Mouse (Mus musculus) heart, postnatal 25 days (tissue): ENCODE data around the gene Ovca2. TPM values are rescaled to one million over a fixed set of nuclear protein-coding genes. Genes with fewer than 3 reads are reported as not detected.

Source experiments
- DNase-seq: peaks from one replicate; pipeline ENCODE4 v3.0.0; 2022; ENCODE audit warnings: low spot score
- intact Hi-C: fragments of 180-260 bp; cut with DNase I; formaldehyde crosslinking; loops from one replicate; pipeline ENCODE4 v1.15.1; 2025
- total RNA-seq, 2 experiments: library from RNA; stranded (reverse); gene quantifications; 2 replicates each; pipeline ENCODE4 v1.2.3; 2021

Gene Ovca2
- total RNA-seq, 2 experiments from 2014 or later: 6.0 to 6.1 TPM

DNA sequence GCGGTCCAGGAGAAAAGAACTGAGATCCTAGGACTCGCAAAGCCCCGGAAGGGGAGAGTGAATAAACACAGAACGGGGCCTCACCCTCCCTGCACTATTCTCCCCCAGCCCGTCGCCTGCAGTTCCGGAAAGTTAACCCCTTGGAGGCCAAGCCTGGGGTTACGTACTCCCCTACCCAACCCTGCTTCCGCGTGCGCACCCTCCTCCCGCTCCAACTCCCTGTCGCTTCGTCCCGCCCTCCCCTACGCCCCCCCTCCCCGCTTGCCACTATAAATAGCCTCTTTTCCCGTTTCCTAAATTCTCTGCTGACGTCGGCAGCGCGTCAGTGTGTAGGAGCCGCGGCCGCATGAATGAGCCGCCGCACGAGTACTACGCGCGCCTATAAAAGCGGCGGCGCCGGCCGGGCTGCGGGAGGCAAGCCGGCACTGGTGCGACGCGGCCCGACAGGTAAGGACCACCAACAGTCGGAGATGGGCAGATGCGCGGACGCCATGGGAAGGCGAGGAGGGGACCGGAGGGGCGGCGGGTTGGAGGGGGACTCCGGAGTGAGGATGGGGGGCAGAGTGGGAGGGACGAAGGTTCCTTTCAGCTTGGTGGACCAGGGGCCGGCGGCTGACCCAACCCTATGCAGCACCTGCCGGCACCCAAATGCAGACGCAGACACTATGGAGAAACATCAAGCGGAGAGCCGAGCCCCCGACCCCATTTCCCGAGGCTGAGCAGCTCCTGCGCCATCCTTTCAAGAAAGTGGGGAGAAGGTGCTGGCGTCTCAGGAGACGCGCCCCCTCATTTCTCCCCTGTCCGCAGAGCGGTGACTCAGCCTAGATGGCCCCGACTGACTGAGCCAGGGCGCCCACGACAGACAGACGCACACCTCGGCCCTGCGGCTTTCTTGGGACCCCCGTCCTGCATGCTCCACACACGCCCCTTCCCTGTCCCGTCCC is 6.2 kb downstream of the Ovca2 start:
- no peak for DNase-seq
- intact Hi-C loops: loop anchor here (10.0 kb wide), 2 partner anchors 312 to 348 kb away; partner anchors contain the start of gene Prpf8

GRCm38 (mm10) chr11:75171186-75171865 is 7.3 kb downstream of the Ovca2 start:
- no peak for DNase-seq

GRCm38 (mm10) chr11:75170136-75170751 is 8.4 kb downstream of the Ovca2 start:
- DNase-seq: peak; percentile 86
- intact Hi-C loops: loop anchor here (1.0 to 10.0 kb wide), 4 partner anchors 189 to 345 kb away; partner anchors contain the start of gene Prpf8

More at GRCm38 (mm10) chr11:75171186-75171865, 7.3 kb downstream of the Ovca2 start:
- intact Hi-C loops: loop anchor here (10.0 kb wide), 2 partner anchors 313 to 347 kb away; partner anchors contain the start of gene Prpf8

DNA sequence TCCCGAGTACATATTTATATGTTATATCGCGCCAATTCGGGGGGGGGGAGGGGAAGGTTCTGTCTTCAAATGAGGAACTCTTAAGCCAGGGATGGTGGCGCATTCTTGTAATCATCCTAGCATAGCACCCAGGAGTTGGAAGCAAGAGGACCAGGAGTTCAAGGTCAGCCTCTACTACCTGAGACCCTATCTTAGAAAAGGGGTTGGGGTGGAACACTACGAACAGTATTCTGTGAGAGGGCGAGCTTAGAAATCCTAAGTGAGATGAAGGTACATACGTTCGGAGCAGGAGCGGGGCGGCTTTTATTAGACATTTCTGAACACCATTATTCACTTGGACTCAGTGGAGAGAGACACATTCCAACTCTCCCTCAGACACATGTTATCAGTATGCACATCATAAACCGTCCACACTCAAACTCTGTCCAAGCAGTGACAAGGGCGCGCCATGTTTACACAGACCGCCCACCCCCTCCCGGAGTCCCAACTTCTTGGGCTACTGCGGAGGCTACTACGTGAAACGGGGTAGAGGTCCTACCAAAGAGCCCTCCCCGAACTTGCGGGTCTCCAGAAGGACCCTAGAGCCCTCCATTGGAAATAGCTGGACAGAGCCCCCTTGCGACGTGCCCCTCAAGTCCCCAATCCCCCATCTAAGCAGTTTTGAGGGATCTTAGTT is 9.1 kb downstream of the Ovca2 start, which contains the start of gene Hic1:
Gene Hic1, minus strand, starts transcription at position 115 of the 676 bp plus-strand sequence.
- intact Hi-C loops: loop anchor here (1.0 to 10.0 kb wide), 5 partner anchors 188 to 345 kb away; partner anchors contain the start of genes Prpf8, Smg6 and Srr
- no peak for DNase-seq

DNA sequence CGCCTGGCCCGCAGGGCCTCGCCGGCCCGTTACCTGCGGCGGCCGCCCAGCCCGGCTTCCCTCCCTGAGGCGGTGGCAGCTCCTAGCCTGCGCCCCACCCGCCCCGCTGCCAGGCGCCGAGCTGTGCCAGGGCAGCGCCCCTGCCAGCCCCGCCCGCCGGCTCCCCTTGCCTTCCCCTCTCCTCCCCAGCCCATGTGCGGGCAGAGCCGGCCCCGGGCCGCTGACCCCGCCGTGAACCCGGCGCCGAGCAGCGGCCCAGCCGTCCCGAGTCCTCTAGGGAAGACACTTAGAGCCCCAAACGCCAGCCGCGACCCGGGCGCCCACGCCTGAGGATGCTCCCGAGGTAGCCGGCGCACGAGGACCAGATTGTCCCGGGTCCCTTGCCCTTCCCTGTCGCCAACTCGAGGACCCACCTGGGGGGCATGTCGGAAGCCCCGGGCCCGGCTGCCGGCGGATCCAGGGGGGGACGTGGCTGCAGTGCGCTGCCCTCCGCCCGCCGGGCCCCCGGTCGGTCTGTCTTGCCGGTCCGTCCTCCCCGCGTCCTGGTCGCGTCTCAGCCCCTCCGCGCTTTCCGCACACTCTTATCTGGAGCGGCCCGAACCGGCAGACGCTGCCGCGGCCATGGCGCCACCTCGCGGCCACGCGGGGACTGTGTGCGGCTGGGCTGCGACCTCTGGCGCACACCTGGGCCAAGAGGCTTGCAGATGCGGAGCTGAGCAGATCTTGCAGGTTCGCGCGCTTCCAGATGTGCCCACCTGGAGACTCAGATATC is 9.9 kb downstream of the Ovca2 start:
- intact Hi-C loops: loop anchor here (5.0 kb wide), 1 partner anchor 241 kb away; the partner anchor contains the start of genes Smg6 and Srr
- DNase-seq: peak; percentile 82

DNA sequence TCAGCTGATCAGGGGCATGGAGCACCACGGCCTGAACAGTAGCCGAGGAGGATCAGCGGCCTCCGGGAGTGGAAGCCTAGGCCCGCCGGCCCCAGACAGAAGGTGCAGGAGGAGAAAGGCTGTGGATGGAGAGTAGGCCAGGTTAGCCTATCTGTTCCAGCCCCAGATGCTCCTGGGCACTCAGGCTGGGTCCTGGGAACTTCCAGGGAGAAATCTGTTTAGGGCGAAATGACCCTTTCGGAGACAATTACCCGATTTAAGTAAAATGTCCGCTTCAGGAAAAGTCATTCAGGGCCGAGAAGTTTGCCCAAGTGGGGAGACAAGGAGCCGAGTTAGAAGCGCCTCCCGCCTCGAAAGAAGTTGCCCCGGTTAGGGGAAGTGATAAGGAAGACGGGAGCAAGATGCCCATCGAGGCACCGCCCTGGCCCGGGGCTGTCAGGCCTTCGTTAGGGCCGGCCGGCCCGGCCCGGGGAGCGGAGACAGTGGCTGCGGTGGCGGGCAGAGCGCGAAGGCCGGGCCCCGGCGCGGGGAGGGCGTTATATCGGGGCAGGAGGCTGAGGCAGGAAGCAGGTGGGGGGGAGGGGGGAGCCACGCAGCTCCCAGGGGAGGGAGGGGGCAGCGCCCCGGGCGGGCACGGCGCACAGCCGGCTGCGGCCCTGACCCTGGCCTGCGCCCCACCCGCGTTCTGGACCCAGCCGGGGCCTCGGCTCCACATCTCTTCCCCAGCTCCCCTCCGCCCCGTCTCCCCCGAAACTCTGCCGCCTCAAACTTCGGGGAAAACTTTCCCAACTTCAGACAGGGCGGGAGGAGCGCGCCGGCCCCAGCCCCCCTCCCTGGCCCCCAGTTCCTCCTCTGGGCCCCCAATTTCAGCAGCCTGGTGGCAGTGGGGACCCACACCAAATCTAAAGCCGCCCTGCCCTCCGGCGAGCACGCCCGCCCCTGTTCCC is 10.7 kb downstream of the Ovca2 start:
- intact Hi-C loops: loop anchor here (5.0 kb wide), 1 partner anchor 241 kb away; the partner anchor contains the start of genes Smg6 and Srr
- DNase-seq: no peak

DNA sequence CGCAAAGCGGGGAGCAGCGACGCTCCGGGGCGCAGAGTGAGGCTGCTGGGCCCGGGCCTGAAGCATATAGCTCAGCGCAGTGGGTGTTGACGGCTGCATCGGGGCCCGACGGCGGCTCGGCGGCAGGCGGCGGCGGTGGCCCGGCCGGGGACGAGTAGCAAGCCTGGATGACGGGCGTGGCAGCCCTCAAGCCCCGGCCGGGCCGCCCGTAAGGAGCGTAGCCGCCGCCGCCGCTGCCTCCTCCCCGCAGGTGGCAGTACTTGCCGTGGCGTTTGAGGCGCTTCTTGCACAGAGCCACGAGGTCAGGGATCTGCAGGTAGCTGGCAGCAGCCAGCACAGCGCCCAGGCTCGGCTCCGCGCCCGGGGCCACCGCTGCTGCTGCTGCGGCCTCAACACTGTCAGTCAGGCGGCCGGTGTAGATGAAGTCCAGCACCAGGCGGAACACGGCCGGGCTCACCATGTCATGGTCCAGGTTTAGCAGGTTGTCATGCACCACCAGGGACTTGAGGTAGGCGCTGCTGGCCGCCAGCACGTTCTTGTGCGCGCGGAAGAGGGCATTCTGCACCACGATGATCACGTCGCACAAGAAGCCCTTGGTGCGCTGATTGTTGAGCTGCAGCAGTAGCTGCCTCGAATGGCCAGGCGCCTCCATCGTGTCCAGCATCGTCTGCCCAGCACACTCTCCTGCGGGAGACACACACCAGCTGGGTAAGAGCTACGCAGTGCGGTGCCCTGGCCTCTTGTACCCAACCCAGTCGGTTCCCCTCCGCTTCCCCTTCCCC is 11.6 kb downstream of the Ovca2 start:
- intact Hi-C loops: loop anchor here (5.0 kb wide), 1 partner anchor 240 kb away; the partner anchor contains the start of genes Smg6 and Srr
- DNase-seq: no peak

- no peak for DNase-seq
- intact Hi-C loops: loop anchor here (5.0 kb wide), 1 partner anchor 239 kb away; the partner anchor contains the start of genes Smg6 and Srr
Observed at GRCm38 (mm10) chr11:75166193-75166842, 12.3 kb downstream of the Ovca2 start.

GRCm38 (mm10) chr11:75165441-75166192 is 13.0 kb downstream of the Ovca2 start:
- DNase-seq: peak; percentile 76
- intact Hi-C loops: loop anchor here (1.0 to 5.0 kb wide), 4 partner anchors 31 to 238 kb away; partner anchors contain the start of genes Smg6 and Srr

DNA sequence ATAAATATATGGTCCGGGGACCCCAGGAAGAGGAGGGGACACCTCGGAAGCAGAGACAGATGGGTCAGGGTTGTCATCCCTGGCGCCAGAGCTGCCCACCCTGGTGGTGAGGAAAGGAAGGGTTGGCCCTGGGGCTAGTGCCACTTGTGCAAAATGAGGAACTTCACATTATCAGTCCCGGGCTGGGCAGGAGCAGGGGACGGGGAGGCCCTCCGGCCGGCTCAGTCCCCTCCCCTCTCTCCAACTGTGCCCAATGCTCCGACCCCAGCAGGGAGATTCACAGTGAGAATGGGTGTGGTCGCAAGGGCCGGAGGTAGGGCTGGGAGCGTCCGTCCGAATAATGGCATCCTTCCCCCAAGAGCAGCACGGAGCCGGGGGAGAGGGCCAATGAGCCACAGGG is 13.9 kb downstream of the Ovca2 start:
- intact Hi-C loops: loop anchor here (1.0 to 5.0 kb wide), 4 partner anchors 30 to 237 kb away; partner anchors contain the start of genes Smg6 and Srr

DNA sequence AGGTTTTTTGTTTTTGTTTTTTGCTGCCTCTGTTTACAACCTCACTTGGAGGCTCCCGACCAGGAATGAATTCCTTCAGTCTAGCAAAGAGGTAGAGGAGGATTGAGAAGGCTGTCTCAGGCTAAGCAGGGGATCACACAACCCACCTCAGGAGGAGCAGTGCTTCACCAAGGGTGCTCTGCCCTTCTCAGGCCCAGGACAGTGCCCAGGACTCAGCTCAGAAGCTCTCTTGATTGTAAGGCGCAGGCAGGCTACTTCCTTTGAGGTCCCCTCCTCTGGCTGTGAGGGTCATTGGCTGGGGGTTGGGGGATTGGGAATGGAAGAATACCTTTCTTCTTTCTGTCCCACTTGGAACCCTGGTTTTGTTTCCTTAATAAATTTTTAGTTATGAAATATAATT is 14.6 kb downstream of the Ovca2 start:
- DNase-seq: no peak
- intact Hi-C loops: loop anchor here (2.0 kb wide), 2 partner anchors 29 to 117 kb away; no protein-coding TSS in a partner anchor

More for the DNA sequence above, 13.9 kb downstream of the Ovca2 start:
- DNase-seq: no peak

DNA sequence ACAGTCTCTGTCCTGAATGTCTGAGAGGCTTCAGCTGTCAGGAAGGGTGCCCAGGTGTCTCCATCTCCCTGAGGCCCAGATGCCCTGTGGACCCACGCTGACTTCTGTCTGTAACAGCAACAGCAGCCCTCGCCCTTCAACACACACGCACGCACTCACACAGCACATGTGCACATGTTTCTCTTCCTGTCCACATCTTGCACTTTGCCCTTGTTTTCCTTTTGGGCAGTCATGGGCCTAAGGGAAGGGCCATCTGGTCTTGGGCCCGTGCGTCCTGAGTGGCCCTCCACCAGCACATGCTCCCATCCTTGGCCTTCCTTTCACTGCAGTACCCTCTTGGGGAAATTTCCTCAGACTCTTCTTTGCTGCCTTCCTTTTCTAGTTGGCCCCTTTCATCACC is 15.3 kb downstream of the Ovca2 start:
- intact Hi-C loops: no loop called here
- no peak for DNase-seq

- no peak for DNase-seq
- intact Hi-C loops: no loop called here
Observed at GRCm38 (mm10) chr11:75162591-75163080, 16.0 kb downstream of the Ovca2 start.

- intact Hi-C loops: no loop called here
- DNase-seq: no peak
Observed at GRCm38 (mm10) chr11:75161417-75162008, 17.1 kb downstream of the Ovca2 start.

DNA sequence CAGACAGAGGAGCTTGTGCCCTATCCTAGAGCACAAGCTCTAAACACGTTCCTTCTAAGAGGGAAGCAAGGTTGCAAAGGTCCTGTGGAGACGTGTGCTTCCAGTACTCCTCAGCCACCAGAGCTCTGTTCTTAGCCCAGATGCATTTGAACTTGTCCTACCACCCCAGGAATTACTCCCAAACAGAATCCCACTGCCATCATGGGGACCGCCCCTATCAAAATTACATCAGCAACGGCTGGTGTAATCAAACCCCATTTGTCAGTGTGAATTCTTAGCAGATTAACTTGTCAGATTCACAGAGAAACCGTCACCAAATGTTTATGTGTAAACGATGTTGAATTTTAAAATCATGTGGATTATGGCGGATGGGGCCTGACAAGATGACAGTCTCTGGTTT is 17.7 kb downstream of the Ovca2 start:
- intact Hi-C loops: no loop called here
- no peak for DNase-seq
